In the genomic region with DNA sequence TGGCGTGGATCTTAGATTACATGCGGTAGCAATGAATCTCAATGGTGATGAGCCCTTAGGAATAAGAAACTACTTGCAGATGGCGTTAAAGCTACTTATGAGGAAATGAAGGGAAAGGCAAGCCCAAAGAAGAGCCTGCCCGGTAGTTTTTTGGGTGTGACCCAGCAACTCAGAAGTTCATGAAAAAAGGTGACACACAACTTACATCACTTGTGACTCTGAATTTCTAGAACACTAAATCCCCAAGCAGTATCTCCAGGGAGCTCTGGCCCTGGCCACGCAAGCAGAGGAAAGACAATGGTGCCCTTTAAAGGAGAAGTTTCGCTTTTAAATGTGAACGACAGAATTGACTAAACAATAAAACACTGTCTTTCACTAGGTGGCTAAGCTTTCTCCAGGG, we compare ENCODE assay signal across 8 mouse cellular contexts. TPM values are rescaled to one million over a fixed set of nuclear protein-coding genes. Genes with fewer than 3 reads are reported as not detected.
A peak's percentile ranks its signal among the peaks of the same experiment; 100 is the strongest.
DNase-seq lines count a peak whose midpoint lies in the region; ATAC-seq lines count a peak whose summit lies in the region.

No protein-coding gene starts in this region.

- H3K9ac ChIP-seq in lung, embryonic 15.5 days: peak overlapping the region; percentile 80
- peak overlapping the region; percentile 80 for H3K9ac ChIP-seq in embryonic facial prominence, embryonic 14.5 days (ENCODE audit: low read depth, low read length)
- peak overlapping the region; percentile 87 for H3K9ac ChIP-seq in intestine, embryonic 16.5 days (ENCODE audit: low read depth, low read length)
- peak overlapping the region; percentile 78 for H3K9ac ChIP-seq in neural tube, embryonic 14.5 days (replicated peaks; ENCODE audit: low read depth, low read length)

- 6% methylated on average over 7 of the region's 7 CpGs for WGBS in lung, embryonic 15.5 days
- 7% methylated on average over 7 of the region's 7 CpGs for WGBS in embryonic facial prominence, embryonic 14.5 days
- WGBS in intestine, embryonic 16.5 days: 8% methylated on average over 7 of the region's 7 CpGs
- WGBS in neural tube, embryonic 14.5 days: 10% methylated on average over 7 of the region's 7 CpGs

- H3K4me2 ChIP-seq in lung, embryonic 15.5 days: peak overlapping the region; percentile 70
- peak overlapping the region; percentile 85 for H3K4me2 ChIP-seq in embryonic facial prominence, embryonic 14.5 days (ENCODE audit: low read depth, low read length)
- peak overlapping the region; percentile 74 for H3K4me2 ChIP-seq in intestine, embryonic 16.5 days (ENCODE audit: low read depth, low read length)
- H3K4me2 ChIP-seq in neural tube, embryonic 14.5 days (ENCODE audit: low read depth, low read length): peak overlapping the region; percentile 51

- DNase-seq in lung, postnatal 14 days: no peak
- no peak for DNase-seq in embryonic facial prominence, embryonic 14.5 days (ENCODE audit: low spot score)
- no peak for DNase-seq in c-Kit-positive CD71-positive TER-119-positive erythroid progenitor cells, embryonic 14.5 days (ENCODE audit: low spot score)
- DNase-seq in embryo, embryonic 11 days: no peak
- DNase-seq in adrenal gland, postnatal 36 days: no peak

- H3K9me3 ChIP-seq in lung, embryonic 15.5 days: no peaks in the 10 kb centered on the region
- H3K9me3 ChIP-seq in embryonic facial prominence, embryonic 14.5 days (ENCODE audit: control insufficient read depth, low read length): no peaks in the 10 kb centered on the region
- H3K9me3 ChIP-seq in intestine, embryonic 16.5 days (ENCODE audit: control insufficient read depth, low read length): no peaks in the 10 kb centered on the region
- H3K9me3 ChIP-seq in neural tube, embryonic 14.5 days (ENCODE audit: control insufficient read depth, low read length): no peaks in the 10 kb centered on the region

- peaks cover 49% of the 10 kb centered on the region for H3K36me3 ChIP-seq in lung, embryonic 15.5 days
- H3K36me3 ChIP-seq in embryonic facial prominence, embryonic 14.5 days (ENCODE audit: control insufficient read depth, insufficient read depth, low read length): peaks cover 54% of the 10 kb centered on the region
- peaks cover 31% of the 10 kb centered on the region for H3K36me3 ChIP-seq in intestine, embryonic 16.5 days (ENCODE audit: control insufficient read depth, insufficient read depth, low read length)
- H3K36me3 ChIP-seq in neural tube, embryonic 14.5 days (ENCODE audit: control insufficient read depth, insufficient read depth, low read length): peaks cover 35% of the 10 kb centered on the region

- H3K27ac ChIP-seq in lung, embryonic 15.5 days: peak overlapping the region; percentile 84
- peak overlapping the region; percentile 80 for H3K27ac ChIP-seq in embryonic facial prominence, embryonic 14.5 days (replicated peaks; ENCODE audit: low read depth, low read length)
- peak overlapping the region; percentile 74 for H3K27ac ChIP-seq in intestine, embryonic 16.5 days (ENCODE audit: low read length)
- H3K27ac ChIP-seq in neural tube, embryonic 14.5 days (ENCODE audit: low read depth, low read length): peak overlapping the region; percentile 63

- H3K27me3 ChIP-seq in lung, embryonic 15.5 days: no peaks in the 10 kb centered on the region
- H3K27me3 ChIP-seq in embryonic facial prominence, embryonic 14.5 days (replicated peaks; ENCODE audit: control insufficient read depth, insufficient read depth, low read length): no peaks in the 10 kb centered on the region
- H3K27me3 ChIP-seq in intestine, embryonic 16.5 days (replicated peaks; ENCODE audit: control insufficient read depth, insufficient read depth, low read length): no peaks in the 10 kb centered on the region
- H3K27me3 ChIP-seq in neural tube, embryonic 14.5 days (ENCODE audit: control insufficient read depth, insufficient read depth, low read length): no peaks in the 10 kb centered on the region

- H3K4me3 ChIP-seq in lung, embryonic 15.5 days: peak overlapping the region; percentile 90
- H3K4me3 ChIP-seq in embryonic facial prominence, embryonic 14.5 days (ENCODE audit: low read depth, low read length): peak overlapping the region; percentile 75
- peak overlapping the region; percentile 81 for H3K4me3 ChIP-seq in intestine, embryonic 16.5 days (ENCODE audit: low read length)
- H3K4me3 ChIP-seq in neural tube, embryonic 14.5 days (ENCODE audit: low read depth, low read length): peak overlapping the region; percentile 78

- peaks cover 29% of the 10 kb centered on the region for H3K4me1 ChIP-seq in lung, embryonic 15.5 days
- H3K4me1 ChIP-seq in embryonic facial prominence, embryonic 14.5 days (ENCODE audit: control insufficient read depth, insufficient read depth, low read length): peaks cover 11% of the 10 kb centered on the region
- peaks cover 20% of the 10 kb centered on the region for H3K4me1 ChIP-seq in intestine, embryonic 16.5 days (ENCODE audit: control insufficient read depth, insufficient read depth, low read length)
- H3K4me1 ChIP-seq in neural tube, embryonic 14.5 days (ENCODE audit: control insufficient read depth, insufficient read depth, low read length): peaks cover 9% of the 10 kb centered on the region

- no peak for ATAC-seq in lung, embryonic 15.5 days (ENCODE audit: borderline replicate concordance, extremely low read depth, low FRiP score, low TSS enrichment)
- no peak for ATAC-seq in embryonic facial prominence, embryonic 14.5 days (ENCODE audit: low read depth)
- ATAC-seq in intestine, embryonic 16.5 days: no peak
- no peak for ATAC-seq in neural tube, embryonic 14.5 days (ENCODE audit: low read depth)

RNA-seq across cellular contexts. Expression of a gene that starts 0.6 kb away (rescaled TPM):
- 26.2 and 27.3 TPM in 2 replicates for polyA plus RNA-seq in lung, embryonic 15.5 days (2015; fragmentation: Nextera tagmentation; extraction: Ambion mirVana)
- 14.4 and 15.4 TPM in 2 replicates for polyA plus RNA-seq in embryonic facial prominence, embryonic 14.5 days (2014; fragmentation: Nextera tagmentation; extraction: Ambion mirVana)
- polyA plus RNA-seq in intestine, embryonic 16.5 days (2015; fragmentation: Nextera tagmentation; extraction: Ambion mirVana): 21.0 and 23.3 TPM in 2 replicates
- polyA plus RNA-seq in neural tube, embryonic 14.5 days (2014; fragmentation: Nextera tagmentation; extraction: Ambion mirVana): 17.5 and 19.1 TPM in 2 replicates
- 10 to 100 TPM; 28.5 to 32.7 TPM for total RNA-seq in adrenal gland, postnatal 36 days (2021)

RNA-seq across cellular contexts. Expression of a gene that starts 7.2 kb away (rescaled TPM):
- 52.0 and 53.7 TPM in 2 replicates for polyA plus RNA-seq in lung, embryonic 15.5 days (2015; fragmentation: Nextera tagmentation; extraction: Ambion mirVana)
- polyA plus RNA-seq in embryonic facial prominence, embryonic 14.5 days (2014; fragmentation: Nextera tagmentation; extraction: Ambion mirVana): 30.6 and 36.3 TPM in 2 replicates
- polyA plus RNA-seq in intestine, embryonic 16.5 days (2015; fragmentation: Nextera tagmentation; extraction: Ambion mirVana): 36.1 and 39.4 TPM in 2 replicates
- polyA plus RNA-seq in neural tube, embryonic 14.5 days (2014; fragmentation: Nextera tagmentation; extraction: Ambion mirVana): 109 and 111 TPM in 2 replicates
- 10 to 100 TPM; 54.5 to 56.6 TPM for total RNA-seq in adrenal gland, postnatal 36 days (2021)

RNA-seq across cellular contexts. Expression of a gene that starts 7.3 kb away (rescaled TPM):
- 614 and 640 TPM in 2 replicates for polyA plus RNA-seq in lung, embryonic 15.5 days (2015; fragmentation: Nextera tagmentation; extraction: Ambion mirVana)
- 667 and 701 TPM in 2 replicates for polyA plus RNA-seq in embryonic facial prominence, embryonic 14.5 days (2014; fragmentation: Nextera tagmentation; extraction: Ambion mirVana)
- polyA plus RNA-seq in intestine, embryonic 16.5 days (2015; fragmentation: Nextera tagmentation; extraction: Ambion mirVana): 575 and 620 TPM in 2 replicates
- polyA plus RNA-seq in neural tube, embryonic 14.5 days (2014; fragmentation: Nextera tagmentation; extraction: Ambion mirVana): 441 and 462 TPM in 2 replicates
- 100 to 1,000 TPM; 527 to 531 TPM for total RNA-seq in adrenal gland, postnatal 36 days (2021)

RNA-seq across cellular contexts. Expression of a gene that starts 12.9 kb away (rescaled TPM):
- 37.6 and 38.3 TPM in 2 replicates for polyA plus RNA-seq in lung, embryonic 15.5 days (2015; fragmentation: Nextera tagmentation; extraction: Ambion mirVana)
- 31.2 and 34.3 TPM in 2 replicates for polyA plus RNA-seq in embryonic facial prominence, embryonic 14.5 days (2014; fragmentation: Nextera tagmentation; extraction: Ambion mirVana)
- 41.9 and 45.9 TPM in 2 replicates for polyA plus RNA-seq in intestine, embryonic 16.5 days (2015; fragmentation: Nextera tagmentation; extraction: Ambion mirVana)
- polyA plus RNA-seq in neural tube, embryonic 14.5 days (2014; fragmentation: Nextera tagmentation; extraction: Ambion mirVana): 46.3 and 49.5 TPM in 2 replicates
- total RNA-seq in adrenal gland, postnatal 36 days (2021): 10 to 100 TPM; 37.5 to 40.1 TPM

RNA-seq across cellular contexts. Expression of a gene that starts 13.0 kb away (rescaled TPM):
- 52.4 and 56.8 TPM in 2 replicates for polyA plus RNA-seq in lung, embryonic 15.5 days (2015; fragmentation: Nextera tagmentation; extraction: Ambion mirVana)
- 42.9 and 50.8 TPM in 2 replicates for polyA plus RNA-seq in embryonic facial prominence, embryonic 14.5 days (2014; fragmentation: Nextera tagmentation; extraction: Ambion mirVana)
- 76.1 and 83.5 TPM in 2 replicates for polyA plus RNA-seq in intestine, embryonic 16.5 days (2015; fragmentation: Nextera tagmentation; extraction: Ambion mirVana)
- 88.9 and 101 TPM in 2 replicates for polyA plus RNA-seq in neural tube, embryonic 14.5 days (2014; fragmentation: Nextera tagmentation; extraction: Ambion mirVana)
- total RNA-seq in adrenal gland, postnatal 36 days (2021): 100 to 1,000 TPM in 1 of 2 experiments, 10 to 100 TPM in 1; 99.3 to 120 TPM
